In genomic region chr2:165277188-165277740, GRCm38 (mm10) we compare ENCODE assay signal across 14 mouse cellular contexts. TPM values are rescaled to one million over a fixed set of nuclear protein-coding genes. Genes with fewer than 3 reads are reported as not detected.
"Had no signal": no experiment of that assay in that cellular context is flagged by ENCODE, and none has a peak within 500 bp of the region (broad histone marks: within the 10 kb centered on the region; RNA-seq: fewer than 3 reads in every experiment).

No protein-coding gene starts in this region.

- H3K4me2 ChIP-seq: liver, embryonic 11.5 days; liver, embryonic 15.5 days; neural tube, embryonic 12.5 days had no signal

- DNase-seq: lung, adult 2 months; lung, postnatal 10 days; lung, postnatal 4 days; midbrain, embryonic 14.5 days; thymus, adult 2 months; thymus, postnatal 25 days had no signal

- H3K4me1 ChIP-seq: liver, embryonic 15.5 days had no signal

- H3K9ac ChIP-seq: liver, embryonic 15.5 days; neural tube, embryonic 12.5 days had no signal

- H3K9me3 ChIP-seq: liver, embryonic 15.5 days; midbrain, embryonic 10.5 days; neural tube, embryonic 12.5 days had no signal

- H3K4me3 ChIP-seq: left cerebral cortex, adult 2 months; liver, embryonic 15.5 days; midbrain, embryonic 10.5 days; neural tube, embryonic 12.5 days had no signal

- H3K27me3 ChIP-seq: liver, embryonic 15.5 days; neural tube, embryonic 12.5 days had no signal

- ATAC-seq: inflammation-experienced regulatory T-cells, adult 6 months; intestine, postnatal 0 days had no signal

- H3K27ac ChIP-seq: left cerebral cortex, adult 2 months; liver, embryonic 15.5 days; midbrain, embryonic 10.5 days; neural tube, embryonic 12.5 days; stomach, postnatal 0 days had no signal

RNA-seq across cellular contexts. Expression of gene Cdh22, which starts 42.6 kb away (rescaled TPM):
- polyA plus RNA-seq: inflammation-experienced regulatory T-cells, adult 6 months; liver, embryonic 15.5 days had no signal
